Mouse (Mus musculus) adrenal gland, adult 18-20 months (tissue): ENCODE measurements at regions not wholly inside any gene's neighbourhood (a gene's known extent, or its start where the extent isn't known, plus 50 kb on each side); places are given as distances from the start of the nearest gene placed in this dataset.
A peak's percentile ranks its signal among the peaks of the same experiment; 100 is the strongest.

Source experiments
- DNase-seq, 2 experiments: peaks; one replicate each; pipeline ENCODE4 v3.0.0; 2021 to 2022; ENCODE audit warnings: low spot score in 2 of 2

GRCm38 (mm10) chr8:115626396-115627136, 81.0 kb downstream of the Maf start:
- no peak for DNase-seq

GRCm38 (mm10) chr8:115625072-115625471, 82.5 kb downstream of the Maf start:
- no peak for DNase-seq

- peak in 1 of 2 experiments; percentile 22 for DNase-seq
These were observed 89.4 kb downstream of the Maf start for GRCm38 (mm10) chr8:115618049-115618760.

GRCm38 (mm10) chr8:115616871-115617605, 90.6 kb downstream of the Maf start:
- DNase-seq = no peak

- no peak for DNase-seq
These were observed 93.5 kb downstream of the Maf start for GRCm38 (mm10) chr8:115613946-115614584.

GRCm38 (mm10) chr8:115612119-115612518, 95.5 kb downstream of the Maf start:
- DNase-seq = no peak

GRCm38 (mm10) chr8:115599771-115600170, 107.8 kb downstream of the Maf start:
- no peak for DNase-seq

- DNase-seq = no peak
These were observed 110.2 kb downstream of the Maf start for GRCm38 (mm10) chr8:115597226-115597953.

- no peak for DNase-seq
These were observed 117.9 kb downstream of the Maf start for GRCm38 (mm10) chr8:115589721-115590120.

- no peak for DNase-seq
These were observed 118.5 kb downstream of the Maf start for GRCm38 (mm10) chr8:115589076-115589475.

GRCm38 (mm10) chr8:115584311-115584907, 123.2 kb downstream of the Maf start:
- DNase-seq = no peak

- no peak for DNase-seq
These were observed 124.4 kb downstream of the Maf start for GRCm38 (mm10) chr8:115583221-115583620.

GRCm38 (mm10) chr8:115581940-115582517, 125.6 kb downstream of the Maf start:
- DNase-seq = no peak

- no peak for DNase-seq
These were observed 139.2 kb downstream of the Maf start for GRCm38 (mm10) chr8:115568394-115568793.

- no peak for DNase-seq
These were observed 141.8 kb downstream of the Maf start for GRCm38 (mm10) chr8:115565768-115566167.

GRCm38 (mm10) chr8:115562362-115562761, 145.2 kb downstream of the Maf start:
- no peak for DNase-seq

GRCm38 (mm10) chr8:115560985-115561916, 146.3 kb downstream of the Maf start:
- no peak for DNase-seq

GRCm38 (mm10) chr8:115555452-115555851, 152.1 kb downstream of the Maf start:
- DNase-seq = no peak

GRCm38 (mm10) chr8:115554185-115554584, 153.4 kb downstream of the Maf start:
- no peak for DNase-seq
